Mouse (Mus musculus) left cerebral cortex, postnatal 10 days (tissue): ENCODE measurements around the gene Bcl2l10. TPM values are rescaled to one million over a fixed set of nuclear protein-coding genes. Genes with fewer than 3 reads are reported as not detected.

Source experiments
- DNase-seq, 2 experiments: peaks; one replicate each; pipeline ENCODE4 v3.0.0; 2021 to 2022; ENCODE audit warnings: low spot score in 2 of 2, mixed read lengths in 1 of 2; ENCODE audit errors: extremely low spot score in 1 of 2
- intact Hi-C: fragments of 180-260 bp; cut with DNase I; formaldehyde crosslinking; loops from one replicate; pipeline ENCODE4 v1.15.1; 2025
- total RNA-seq, 2 experiments: library from RNA; stranded (reverse); gene quantifications; 2 replicates each; pipeline ENCODE4 v1.2.3; 2021

Gene Bcl2l10
- total RNA-seq, result under 1 TPM in 1 of 2 experiments, not detected in 1; 0.36 TPM

DNA sequence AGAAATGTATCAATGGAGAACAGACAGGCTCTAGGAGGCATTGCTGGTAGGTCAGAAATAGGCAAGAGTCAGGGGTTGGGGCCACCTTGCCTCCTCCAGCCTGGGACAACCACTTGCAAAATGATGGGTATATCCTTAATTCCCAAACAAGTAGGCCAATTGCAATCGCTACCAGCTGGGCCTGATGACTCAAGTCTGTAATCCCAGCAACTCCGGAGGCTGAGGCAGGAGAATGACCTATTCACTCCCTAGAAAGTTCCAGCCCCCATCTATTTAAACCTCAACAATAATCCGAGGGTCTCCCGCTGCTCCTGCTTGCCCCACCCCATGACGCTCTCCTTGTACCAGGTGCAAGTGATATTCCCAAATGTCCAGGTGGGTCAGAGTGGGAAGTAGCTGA is at the start of gene Bcl2l10:
TSS of gene Bcl2l10 (plus strand) at position 301 of the 400 bp plus-strand sequence.
- no peak for DNase-seq
- intact Hi-C loops, result no loop called here

DNA sequence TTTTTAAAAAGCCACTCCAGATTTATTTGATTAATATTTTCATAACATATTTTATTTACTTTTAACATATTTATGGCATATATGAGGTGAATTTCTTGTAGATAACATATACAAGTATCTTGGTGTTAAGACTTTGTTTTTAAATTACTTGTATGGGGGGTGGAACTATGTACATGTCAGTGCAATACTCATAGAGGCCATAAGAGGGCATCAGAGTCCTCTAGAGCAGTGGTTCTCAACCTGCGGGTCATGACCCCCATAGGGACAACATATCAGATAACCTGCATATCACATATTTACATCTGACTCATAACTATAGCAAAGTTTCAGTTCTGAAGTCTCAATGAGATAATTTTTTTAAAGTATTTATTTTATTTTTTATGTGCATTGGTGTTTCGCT is 48.2 kb upstream of the Bcl2l10 start:
- DNase-seq, result no peak
- intact Hi-C loops, result no loop called here

DNA sequence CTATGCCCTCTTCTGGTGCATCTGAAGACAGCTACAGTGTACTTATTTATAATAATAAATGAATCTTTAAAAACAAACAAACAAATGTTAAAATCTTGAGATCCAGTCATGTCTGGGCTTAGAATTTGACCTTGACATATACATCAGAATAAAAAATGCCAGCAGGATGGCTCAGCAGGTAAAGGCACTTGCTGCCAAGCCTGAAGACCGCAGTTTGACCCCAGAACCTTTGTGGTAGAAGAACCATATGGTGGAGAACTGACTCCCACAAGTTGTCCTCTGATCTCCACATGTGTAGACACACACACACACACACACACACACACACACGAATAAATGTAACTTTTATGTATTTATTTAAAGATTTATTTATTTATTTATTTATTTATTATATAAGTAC is 44.5 kb upstream of the Bcl2l10 start:
- DNase-seq, result no peak
- intact Hi-C loops, result no loop called here

DNA sequence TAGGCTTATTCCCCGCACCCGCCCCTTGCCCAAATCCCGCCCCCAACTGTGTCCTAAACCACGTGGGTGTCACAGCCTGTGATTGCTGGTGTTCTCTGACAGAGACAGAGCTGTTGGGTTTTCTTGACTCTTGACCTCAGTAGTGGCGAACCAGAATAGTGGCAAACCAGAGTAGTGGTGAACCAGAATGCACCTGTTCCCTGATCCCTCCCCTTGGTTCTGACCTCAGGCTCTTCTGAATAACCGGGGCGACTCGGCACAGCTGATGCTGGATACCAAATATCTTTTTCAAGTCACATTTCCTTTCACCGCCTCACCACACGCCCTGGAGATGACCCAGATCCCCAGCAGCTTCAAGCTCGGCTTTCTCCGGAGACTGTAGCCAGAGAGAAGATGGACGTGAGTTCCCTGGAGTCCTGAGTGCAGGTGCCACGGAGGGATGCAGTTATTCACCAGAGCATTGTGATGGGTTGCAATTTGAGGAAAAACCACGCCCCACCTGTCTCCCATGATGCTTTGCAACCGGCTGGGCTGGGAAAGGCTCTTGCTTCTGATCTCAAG is 43.8 kb upstream of the Bcl2l10 start:
- DNase-seq, result no peak
- intact Hi-C loops, result no loop called here

DNA sequence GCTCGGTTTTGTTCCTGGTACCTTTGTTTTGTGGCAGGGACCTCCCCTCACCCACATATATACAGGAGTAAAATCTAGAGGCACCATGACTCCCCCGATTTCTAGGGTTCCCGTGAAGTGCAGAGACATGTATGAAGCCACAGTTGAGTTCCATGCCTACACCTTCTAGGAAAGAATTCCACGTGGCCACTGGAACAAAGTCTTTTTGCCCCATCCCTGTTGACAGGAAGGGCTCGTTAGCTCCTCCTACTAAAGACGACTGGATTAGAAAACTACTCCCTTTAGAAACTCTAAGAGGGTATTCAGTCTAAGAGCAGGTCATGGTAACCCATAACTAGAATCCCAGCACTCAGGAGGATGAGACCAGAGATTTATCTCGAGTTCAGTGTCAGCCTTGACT is 43.3 kb upstream of the Bcl2l10 start:
- DNase-seq, result no peak
- intact Hi-C loops, result no loop called here

DNA sequence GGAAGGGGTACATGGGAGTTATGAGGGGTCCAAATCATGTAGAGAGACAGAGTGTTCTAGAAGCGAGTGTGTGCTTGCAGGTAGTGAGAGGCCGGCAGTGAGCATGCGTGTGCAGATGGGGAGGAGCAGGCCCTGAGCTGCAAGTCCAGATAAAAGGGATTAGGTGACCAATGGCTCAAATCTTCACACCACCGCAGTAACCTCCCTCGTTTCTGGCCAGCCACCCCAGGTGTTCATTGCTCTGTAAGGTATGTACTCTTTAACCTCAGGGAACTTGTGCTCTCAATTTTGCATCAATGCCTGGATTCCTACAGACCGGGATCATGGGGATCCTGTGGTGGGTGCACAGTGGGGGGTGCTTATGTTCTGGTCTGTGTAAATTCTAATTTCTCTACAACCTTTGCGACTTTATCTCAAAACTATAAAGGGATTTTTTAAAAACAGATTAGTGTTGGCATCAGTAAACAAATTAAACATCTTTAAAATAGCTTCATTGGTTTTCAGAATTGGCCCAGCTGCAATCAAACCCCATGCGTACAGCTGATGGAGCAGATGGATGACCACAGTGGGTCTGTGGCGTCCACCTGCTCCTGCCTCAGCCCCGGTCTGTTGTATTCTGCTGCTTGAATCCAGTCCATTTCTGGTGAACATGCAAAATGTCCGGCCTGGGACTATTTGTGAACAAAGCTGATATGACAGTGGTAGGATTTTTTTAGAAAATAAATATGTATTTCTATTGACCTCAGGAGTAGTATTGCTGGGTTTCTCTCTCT is 41.2 kb upstream of the Bcl2l10 start, which contains the start of gene Gnb5:
TSS of gene Gnb5 (plus strand) at position 163 of the 773 bp plus-strand sequence.
- no peak for DNase-seq

DNA sequence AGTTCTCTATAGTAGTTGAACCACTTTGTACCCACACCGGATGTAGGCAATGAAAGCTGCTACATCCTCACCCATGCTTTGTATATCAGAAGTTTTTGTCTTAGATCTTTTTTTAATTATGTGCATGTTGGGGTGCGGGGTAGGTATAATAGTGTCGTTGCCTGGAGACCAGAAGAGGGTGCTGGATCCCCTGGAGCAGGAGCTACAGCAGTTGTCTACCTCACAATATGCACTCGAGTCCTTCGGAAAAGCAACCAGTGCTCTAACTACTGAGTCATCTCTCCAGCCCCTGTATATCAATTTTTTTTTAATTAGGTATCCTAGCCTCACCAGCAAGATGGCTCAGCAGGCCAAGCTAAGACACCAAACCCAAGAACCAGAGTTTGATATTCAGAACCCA is 40.5 kb upstream of the Bcl2l10 start:
- intact Hi-C loops, result no loop called here
- no peak for DNase-seq

More for the DNA sequence above, 41.2 kb upstream of the Bcl2l10 start, which contains the start of gene Gnb5:
- intact Hi-C loops, result no loop called here

DNA sequence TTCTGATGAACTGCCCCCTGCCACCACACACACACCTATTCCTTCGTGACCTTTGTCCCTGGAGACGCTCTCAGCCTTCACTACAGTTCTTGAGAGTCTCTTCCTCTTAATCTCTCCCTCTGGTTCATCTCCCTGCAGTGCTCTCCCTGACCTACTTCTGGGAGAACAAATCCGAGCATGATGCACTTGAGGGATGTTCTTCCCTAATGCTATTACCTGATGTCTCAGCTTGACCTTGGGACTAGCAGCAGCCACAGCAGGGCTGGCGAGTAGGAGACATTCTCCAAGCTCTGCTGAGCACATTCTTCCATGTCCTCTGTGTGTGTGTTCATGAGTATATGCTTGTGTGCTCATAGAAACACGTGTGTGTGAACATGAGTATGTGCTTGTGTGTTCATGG is 38.9 kb upstream of the Bcl2l10 start:
- no peak for DNase-seq
- intact Hi-C loops, result no loop called here

DNA sequence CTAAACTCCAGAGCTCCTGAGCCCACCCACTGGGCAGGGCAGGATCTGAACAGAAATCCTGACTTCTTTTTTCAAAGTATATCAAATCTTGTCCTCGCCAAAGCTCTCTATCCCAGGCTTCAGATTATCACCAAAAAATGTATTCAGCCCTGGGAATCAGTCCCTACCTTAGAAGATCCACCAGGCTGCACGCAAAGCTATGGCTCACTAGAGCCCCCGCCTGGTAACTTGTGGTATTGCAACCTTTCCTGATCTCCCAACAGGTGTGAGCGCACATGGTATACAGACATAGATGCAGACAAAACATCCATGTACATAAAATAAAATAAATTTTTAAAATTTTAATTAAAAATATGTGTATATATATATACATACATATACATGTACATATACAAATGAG is 35.5 kb upstream of the Bcl2l10 start:
- intact Hi-C loops, result no loop called here
- peak; percentile 64 to 82 for DNase-seq

DNA sequence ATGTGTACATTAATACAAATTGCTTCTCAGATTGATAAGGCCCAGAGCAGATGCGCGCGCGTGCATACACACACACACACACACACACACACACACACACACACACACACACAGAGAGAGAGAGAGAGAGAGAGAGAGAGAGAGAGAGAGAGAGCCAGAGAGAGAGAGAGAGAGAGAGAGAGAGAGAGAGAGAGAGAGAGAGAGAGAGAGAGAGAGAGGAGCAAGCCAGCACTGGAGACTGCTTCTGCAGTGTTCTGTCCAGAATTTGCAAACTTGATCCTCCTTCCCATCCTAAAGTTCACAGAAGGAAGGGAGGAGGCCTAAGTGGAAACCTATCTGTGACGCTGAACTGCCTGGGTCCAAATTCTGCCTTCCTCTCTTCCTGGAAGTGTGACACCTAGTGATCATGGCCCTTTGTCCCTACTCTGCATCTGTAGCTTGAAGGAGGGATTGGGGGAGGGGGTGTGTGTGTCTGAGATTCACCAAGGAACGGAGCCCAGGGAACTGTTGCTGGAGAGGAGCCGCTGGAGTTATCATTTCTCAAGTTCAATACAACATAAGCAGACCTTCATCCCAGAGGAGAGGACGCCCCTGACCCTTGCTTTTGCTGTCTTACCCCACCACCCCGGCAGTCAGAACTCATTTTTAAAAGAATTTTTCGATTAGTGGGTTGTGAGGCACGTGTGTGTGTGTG is 34.3 kb upstream of the Bcl2l10 start:
- DNase-seq, result peak in 1 of 2 experiments; percentile 34
- intact Hi-C loops, result no loop called here

DNA sequence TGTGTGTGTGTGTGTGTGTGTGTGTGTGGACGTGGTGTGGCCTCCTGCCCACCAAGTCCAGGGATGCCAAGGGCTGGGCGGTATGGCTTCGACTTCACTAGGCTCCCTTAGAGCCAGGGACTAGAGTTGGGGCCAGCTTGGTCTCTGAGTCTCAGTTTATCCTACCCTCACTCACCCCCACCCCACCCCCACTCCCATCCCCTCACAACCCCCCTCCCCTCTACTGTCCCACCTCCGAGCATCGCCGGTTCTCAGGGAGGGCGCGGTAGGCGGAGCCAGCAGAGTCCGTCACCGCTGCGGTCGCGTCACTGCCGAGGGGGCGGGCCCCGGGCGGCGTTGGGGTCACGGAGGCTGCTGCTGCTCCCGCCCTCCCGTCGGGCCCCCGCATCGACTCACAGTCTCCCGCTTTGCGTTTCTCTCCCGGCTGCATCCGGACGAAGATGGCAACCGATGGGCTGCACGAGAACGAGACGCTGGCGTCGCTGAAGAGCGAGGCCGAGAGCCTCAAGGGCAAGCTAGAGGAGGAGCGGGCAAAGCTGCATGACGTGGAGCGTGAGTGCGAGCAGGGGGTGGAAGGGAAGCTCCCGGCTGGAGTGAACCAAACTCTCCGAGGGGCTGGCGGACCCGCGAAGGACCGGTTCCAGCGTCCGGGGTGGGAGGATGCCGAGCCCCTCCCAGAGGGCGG is 33.6 kb upstream of the Bcl2l10 start:
- peak; percentile 76 to 92 for DNase-seq
- intact Hi-C loops, result no loop called here

DNA sequence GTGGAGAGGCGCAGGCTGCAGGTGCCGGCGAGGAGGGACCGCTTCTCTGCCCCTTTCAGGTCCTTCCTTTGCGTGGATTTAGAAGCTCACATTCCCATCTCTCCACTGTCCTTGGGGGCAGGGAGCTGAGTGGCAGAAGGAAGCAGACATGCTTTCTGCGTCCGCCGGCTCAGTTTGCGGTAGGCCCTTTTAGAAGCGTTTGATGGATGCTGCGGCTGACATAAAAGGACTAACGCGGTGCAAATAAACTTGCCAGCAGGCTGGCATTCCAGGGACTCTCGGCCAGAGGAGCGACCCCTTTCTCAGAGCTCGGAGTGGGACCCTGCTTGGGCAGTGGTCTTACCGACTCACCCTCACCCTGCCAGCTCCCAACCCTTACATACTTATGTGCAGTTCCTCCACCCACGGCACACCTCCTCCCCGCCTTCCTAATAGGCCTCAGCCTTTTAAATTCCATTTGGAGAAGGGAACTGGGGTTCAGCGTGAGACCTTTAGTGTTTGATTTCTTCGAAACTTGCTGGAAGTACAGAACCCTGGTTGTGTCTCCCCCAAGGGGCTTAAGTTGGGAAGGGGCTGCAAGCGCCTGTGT is 32.9 kb upstream of the Bcl2l10 start:
- intact Hi-C loops, result no loop called here
- DNase-seq, result no peak

DNA sequence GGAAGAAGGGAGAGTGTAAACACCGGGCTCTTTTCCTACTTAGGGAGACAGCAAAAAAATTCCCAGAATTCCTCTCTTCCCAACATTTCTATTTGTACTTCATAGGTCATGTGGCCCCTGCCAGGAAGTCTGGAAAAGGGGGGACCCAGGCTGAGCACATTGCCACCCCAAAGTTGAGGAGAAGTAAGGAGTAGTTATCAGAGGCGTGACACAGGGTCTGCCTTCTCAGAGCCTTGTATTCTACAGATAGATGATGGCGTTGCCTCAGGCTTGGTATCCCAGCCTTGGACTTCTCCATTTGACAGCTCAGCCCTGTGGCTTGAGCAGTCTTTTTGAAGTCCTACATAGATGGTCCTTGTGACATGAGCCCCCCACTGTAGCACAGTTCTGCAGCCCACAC is 32.3 kb upstream of the Bcl2l10 start:
- intact Hi-C loops, result no loop called here
- DNase-seq, result no peak

DNA sequence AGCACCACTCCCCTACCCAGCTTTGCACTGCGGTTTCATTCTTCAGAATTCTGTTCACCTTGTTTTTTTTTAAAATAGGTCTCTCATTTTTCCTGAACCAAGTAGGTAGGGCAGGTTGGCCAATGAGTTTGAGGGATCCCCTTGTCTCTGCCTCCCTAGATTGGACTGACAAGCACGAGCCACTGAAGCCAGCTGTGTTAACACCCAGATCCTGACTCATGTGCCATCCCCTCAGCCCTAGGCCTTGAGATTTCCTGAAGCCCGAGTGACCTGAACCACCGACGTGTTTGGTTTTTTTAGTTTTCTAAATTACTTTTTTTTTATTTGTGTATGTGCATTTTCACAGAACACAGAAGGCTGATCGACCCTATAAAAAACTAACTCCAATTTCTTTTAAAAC is 30.8 kb upstream of the Bcl2l10 start:
- no peak for DNase-seq
- intact Hi-C loops, result no loop called here

DNA sequence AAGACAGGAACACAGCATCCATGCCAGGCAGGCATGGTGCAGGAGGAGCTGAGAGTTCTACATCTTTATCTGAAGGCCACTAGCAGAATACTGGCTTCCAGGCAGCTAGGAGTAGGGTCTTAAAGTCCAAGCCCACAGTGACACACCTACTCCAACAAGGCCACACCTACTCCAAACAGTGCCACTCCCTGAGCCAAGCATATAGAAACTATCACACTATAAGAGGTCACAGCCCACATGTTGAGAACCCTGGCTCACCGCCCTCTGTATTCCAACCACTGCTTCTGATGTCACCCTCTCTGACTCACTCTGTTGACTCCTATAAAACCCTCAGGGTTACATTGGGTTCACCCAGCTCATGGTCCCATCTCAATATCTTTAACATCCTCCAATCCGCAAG is 29.4 kb upstream of the Bcl2l10 start:
- DNase-seq, result no peak
- intact Hi-C loops, result no loop called here

DNA sequence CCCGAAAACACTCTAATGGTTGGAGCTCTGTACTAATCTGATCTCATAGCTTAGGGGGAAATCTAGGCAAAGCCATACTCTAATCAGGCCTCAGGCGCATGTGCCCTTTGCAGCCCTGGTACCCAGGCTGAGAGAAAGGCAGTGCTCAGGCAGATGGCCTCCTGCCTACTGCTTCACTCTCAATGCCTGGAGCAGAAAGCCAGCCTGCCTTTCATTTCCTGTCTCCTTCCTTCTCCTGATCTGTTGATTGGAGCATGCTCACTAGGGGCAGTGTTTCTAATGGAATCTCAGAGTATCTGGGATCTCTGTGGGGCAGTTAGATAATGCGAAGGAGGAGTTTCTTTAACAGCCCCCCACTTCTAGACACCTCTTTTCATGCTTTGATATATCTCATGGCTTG is 28.2 kb upstream of the Bcl2l10 start:
- intact Hi-C loops, result no loop called here
- no peak for DNase-seq

DNA sequence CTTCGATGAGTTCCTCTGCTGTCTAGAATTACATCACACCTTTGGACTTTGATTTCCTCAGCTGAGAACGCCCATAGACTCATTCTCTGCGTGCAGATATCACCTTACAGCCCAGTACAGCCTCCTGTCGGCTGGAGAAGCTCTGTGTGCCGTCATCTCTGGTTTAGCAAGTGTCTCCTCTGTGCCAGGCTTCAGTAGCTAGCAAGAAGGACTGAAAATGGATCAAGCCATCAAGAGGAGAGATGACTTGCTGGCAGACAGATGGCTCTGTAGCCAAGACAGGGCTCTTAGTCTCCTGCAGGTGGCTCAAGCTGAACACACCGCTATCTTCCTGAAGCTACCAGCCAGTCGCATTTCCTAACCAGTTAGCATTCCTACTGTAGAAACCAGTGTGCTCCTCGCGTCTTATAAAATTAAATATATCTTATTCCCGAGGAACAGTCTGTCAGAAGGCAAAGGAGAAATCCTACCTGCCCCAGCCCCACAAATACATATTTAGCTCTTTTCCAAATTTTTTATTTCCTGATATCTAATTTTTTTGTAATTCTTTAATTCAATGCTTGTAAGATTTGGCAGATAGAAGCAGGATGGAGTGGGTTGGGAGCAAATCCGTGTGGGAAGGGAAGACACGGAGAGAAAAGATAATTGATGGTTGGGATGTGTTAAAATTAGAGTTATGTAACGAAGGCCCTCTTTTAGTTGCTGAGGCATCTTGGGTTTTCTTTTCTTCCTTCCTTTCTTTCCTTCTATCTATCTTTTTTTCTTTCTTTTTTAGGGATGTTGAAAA is 25.3 kb upstream of the Bcl2l10 start:
- DNase-seq, result no peak
- intact Hi-C loops, result no loop called here

DNA sequence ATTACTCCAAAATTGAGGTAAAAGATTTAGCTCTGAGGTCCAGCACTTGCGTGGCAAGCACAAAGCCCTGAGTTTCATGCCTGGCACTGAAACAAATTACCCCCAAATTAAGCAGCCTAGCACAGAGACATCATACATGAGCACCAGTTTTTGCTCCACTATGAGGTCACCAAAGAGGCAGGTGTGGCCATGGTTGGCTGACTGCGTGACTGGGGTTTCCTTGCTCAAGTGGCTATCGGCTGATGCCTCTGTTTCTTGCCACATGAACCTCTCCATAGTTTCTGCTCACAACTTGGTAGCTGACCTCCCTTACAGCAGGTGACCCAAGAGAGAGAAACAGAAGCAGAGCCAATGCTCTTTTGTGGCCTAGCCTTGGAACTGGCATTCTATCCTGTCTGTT is 19.5 kb upstream of the Bcl2l10 start:
- intact Hi-C loops, result no loop called here
- no peak for DNase-seq
